Comparison of ENCODE assay signal across 8 mouse cellular contexts in genomic region chr15:3441506-3442286, GRCm38 (mm10).
DNase-seq lines count a peak whose midpoint lies in the region; ATAC-seq lines count a peak whose summit lies in the region.

No protein-coding gene starts in this region.

- H3K4me1 ChIP-seq in heart, embryonic 11.5 days (ENCODE audit: control insufficient read depth, insufficient read depth, low read length), result peaks cover 9% of the 10 kb centered on the region

- H3K4me2 ChIP-seq in heart, embryonic 11.5 days, result no peak overlapping the region

- ATAC-seq in heart, embryonic 11.5 days (replicated peaks; ENCODE audit: insufficient number of reproducible peaks, low FRiP score, low TSS enrichment), result no peak

- no peaks in the 10 kb centered on the region for H3K9me3 ChIP-seq in heart, embryonic 11.5 days (replicated peaks; ENCODE audit: control insufficient read depth, low read length)

- peak; percentile 60 for DNase-seq in heart, postnatal 4 days
- DNase-seq in urinary bladder, postnatal 25 days (ENCODE audit: low spot score), result peak; percentile 46
- DNase-seq in urinary bladder, postnatal 4 days (ENCODE audit: low spot score in 2 of 2), result no peak
- DNase-seq in embryo, embryonic 11 days, result peak; percentile 39
- peak; percentile 31 for DNase-seq in large intestine, adult 2 months (ENCODE audit: low read depth, low spot score)
- peak; percentile 37 for DNase-seq in naive thymus-derived CD4-positive, alpha-beta T cell, adult 2 months (ENCODE audit: low read depth)
- DNase-seq in spleen, adult 12 weeks (ENCODE audit: low spot score), result no peak

- H3K27me3 ChIP-seq in heart, embryonic 11.5 days (ENCODE audit: control insufficient read depth, insufficient read depth, low read length), result no peaks in the 10 kb centered on the region

- H3K27ac ChIP-seq in heart, embryonic 11.5 days (ENCODE audit: low read depth, low read length), result no peak overlapping the region

- no peaks in the 10 kb centered on the region for H3K36me3 ChIP-seq in heart, embryonic 11.5 days (ENCODE audit: control insufficient read depth, insufficient read depth, low read length)

- WGBS in heart, embryonic 11.5 days (ENCODE audit: insufficient replicate concordance), result 53% methylated on average over 4 of the region's 4 CpGs
- WGBS in large intestine, adult 2 months, result 49% methylated on average over 4 of the region's 4 CpGs

- no peak overlapping the region for H3K4me3 ChIP-seq in heart, embryonic 11.5 days (ENCODE audit: low read depth, low read length)

- no peak overlapping the region for H3K9ac ChIP-seq in heart, embryonic 11.5 days (ENCODE audit: low read depth, low read length)

Comparison
In these comparisons a context has a peak if more than half of its experiments do, and no peak if none do; other contexts are left out.
1. DNase-seq: peak in heart, postnatal 4 days (single experiment), urinary bladder, postnatal 25 days (single experiment), embryo, embryonic 11 days (single experiment), large intestine, adult 2 months (single experiment) and naive thymus-derived CD4-positive, alpha-beta T cell, adult 2 months (single experiment); none in urinary bladder, postnatal 4 days (0 of 2) and spleen, adult 12 weeks (single experiment).